Mouse (Mus musculus) megakaryocyte, embryonic 14.5 days (primary cell): ENCODE data around the gene Il31ra. TPM values are rescaled to one million over a fixed set of nuclear protein-coding genes. Genes with fewer than 3 reads are reported as not detected.
"Not testable (repeated sequence)": the region's sequence is repeated elsewhere in the genome, so short reads cannot be mapped to it uniquely, and the experiment has no call there.

Experiments
- H3K27me3 ChIP-seq: replicated peaks from 2 replicates; pipeline ENCODE3; 2012; ENCODE audit warnings: inconsistent platforms
- H3K36me3 ChIP-seq: replicated peaks from 2 replicates; pipeline ENCODE3; 2012; ENCODE audit warnings: low read length, inconsistent platforms, mixed read lengths
- H3K4me1 ChIP-seq: 2 replicates; pipeline ENCODE4 v1.6.1; 2012; ENCODE audit warnings: inconsistent platforms
- H3K4me3 ChIP-seq: replicated peaks from 2 replicates; pipeline ENCODE3; 2012; ENCODE audit warnings: moderate library complexity, mild to moderate bottlenecking, inconsistent platforms
- H3K9me3 ChIP-seq: 2 replicates; pipeline ENCODE4 v1.6.1; 2012; ENCODE audit warnings: inconsistent platforms
- FLI1 ChIP-seq: IDR thresholded peaks from 2 replicates; pipeline ENCODE4 v1.6.1; 2012; ENCODE audit warnings: low read length, inconsistent platforms, mixed read lengths
- GATA1 ChIP-seq: IDR thresholded peaks from 3 replicates; pipeline ENCODE4 v1.6.1; 2012; ENCODE audit warnings: mixed read lengths, low read length, inconsistent platforms, borderline replicate concordance
- polyA plus RNA-seq: library from polyadenylated mRNA; stranded (reverse); fragments of >175 nt; gene quantifications from 2 replicates; pipeline ENCODE4 v1.2.3, GENCODE M21; 2012; ENCODE audit warnings: low replicate concordance; ENCODE audit not compliant: insufficient read depth

Gene Il31ra
- 0.89 TPM in 1 of 2 replicates, not detected in the other for polyA plus RNA-seq

DNA sequence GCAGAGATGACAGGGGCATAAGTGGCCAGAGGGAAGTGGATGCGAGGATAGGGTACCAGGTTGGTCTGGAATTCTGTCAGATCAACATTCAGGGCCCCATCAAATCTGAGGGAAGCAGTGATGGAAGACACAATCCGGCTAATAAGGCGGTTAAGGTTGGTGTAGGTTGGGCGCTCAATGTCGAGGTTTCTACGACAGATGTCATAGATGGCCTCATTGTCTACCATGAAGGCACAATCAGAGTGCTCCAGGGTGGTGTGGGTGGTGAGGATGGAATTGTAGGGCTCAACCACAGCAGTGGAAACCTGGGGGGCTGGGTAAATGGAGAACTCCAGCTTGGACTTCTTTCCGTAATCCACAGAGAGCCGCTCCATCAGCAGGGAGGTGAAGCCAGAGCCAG is at the start of gene Il31ra:
TSS of gene Il31ra (minus strand) at position 101 of the 400 bp plus-strand sequence.
- not testable (repeated sequence) for H3K36me3 ChIP-seq, H3K4me3 ChIP-seq

DNA sequence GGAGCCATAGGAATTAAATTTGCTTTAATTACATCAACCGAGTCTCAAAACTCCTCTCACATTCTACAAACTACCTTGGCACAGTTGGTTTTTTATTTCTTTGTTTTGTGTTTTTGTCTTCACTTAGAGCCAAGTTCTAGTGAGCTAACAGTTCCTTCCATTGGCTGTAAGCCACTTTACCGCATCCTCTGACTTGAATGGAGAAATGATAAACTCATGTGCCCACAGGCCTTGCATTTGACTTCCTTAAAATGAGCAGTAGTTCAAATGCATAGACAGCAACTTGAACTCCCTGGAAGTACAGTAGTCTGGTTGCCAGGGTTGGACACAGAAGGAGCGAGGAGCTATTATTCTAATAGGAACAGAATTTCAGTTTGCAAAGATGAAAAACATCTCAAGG is 48.7 kb upstream of the Il31ra start:
- H3K4me1 ChIP-seq, result no peaks in the 10 kb centered on the region
- TF ChIP-seq GATA1 (no peak), FLI1 (no peak)

More for the DNA sequence above, at the start of gene Il31ra:
- H3K27me3 ChIP-seq, H3K9me3 ChIP-seq, H3K4me1 ChIP-seq: not testable (repeated sequence)

DNA sequence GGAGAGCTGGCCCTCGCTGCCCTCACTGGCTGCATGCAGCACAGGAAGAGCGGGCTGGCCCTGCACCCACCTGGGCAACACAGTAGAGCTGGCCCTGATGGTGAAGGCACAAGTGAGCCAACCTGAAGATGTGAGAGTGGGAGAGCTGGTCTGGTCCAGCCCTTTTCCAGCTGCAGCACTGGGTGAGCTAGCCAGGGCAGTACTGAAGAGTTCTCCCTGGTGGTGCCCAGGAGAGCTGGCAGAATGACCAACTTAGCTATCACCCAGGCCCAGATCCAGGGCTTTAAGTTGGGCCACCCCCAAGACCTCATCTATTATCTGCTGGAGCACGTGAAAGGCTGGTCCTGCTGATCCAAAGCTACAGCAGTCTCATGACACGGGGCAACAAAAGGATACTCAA is 45.0 kb upstream of the Il31ra start:
- TF ChIP-seq GATA1 (no peak), FLI1 (no peak)
- peak overlapping the region; percentile 12 for H3K4me3 ChIP-seq
- H3K4me1 ChIP-seq, result peaks cover 5% of the 10 kb centered on the region

More for the DNA sequence above, 48.7 kb upstream of the Il31ra start:
- Histone ChIP-seq H3K36me3 (no peaks in the 10 kb centered on the region), H3K4me3 (no peak overlapping the region), H3K9me3 (no peaks in the 10 kb centered on the region), H3K27me3 (peaks cover 4% of the 10 kb centered on the region)

DNA sequence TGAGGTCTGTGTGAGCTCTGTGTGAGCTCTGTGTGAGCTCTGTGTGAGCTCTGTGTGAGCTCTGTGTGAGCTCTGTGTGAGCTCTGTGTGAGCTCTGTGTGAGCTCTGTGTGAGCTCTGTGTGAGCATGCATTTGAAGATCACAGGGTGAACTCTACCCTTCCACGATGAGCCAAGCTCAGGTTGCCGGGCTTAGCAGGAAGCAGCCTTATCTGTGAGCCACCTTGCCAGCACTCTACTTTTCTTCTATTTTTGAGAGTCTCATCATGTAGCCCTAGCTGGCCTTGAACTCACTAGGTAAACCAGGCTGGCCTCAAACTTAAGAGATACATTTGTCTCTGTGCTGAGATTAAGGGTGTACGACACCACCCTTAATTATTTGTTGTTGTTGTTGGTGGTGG is 42.3 kb upstream of the Il31ra start:
- peaks cover 2% of the 10 kb centered on the region for H3K27me3 ChIP-seq
- H3K4me1 ChIP-seq, result peaks cover 5% of the 10 kb centered on the region
- H3K4me3 ChIP-seq, result no peak overlapping the region
- no peak for TF ChIP-seq GATA1
- no peak for TF ChIP-seq FLI1
- H3K36me3 ChIP-seq, result no peaks in the 10 kb centered on the region
- H3K9me3 ChIP-seq, result no peaks in the 10 kb centered on the region

More for the DNA sequence above, 45.0 kb upstream of the Il31ra start:
- no peaks in the 10 kb centered on the region for H3K36me3 ChIP-seq
- H3K27me3 ChIP-seq, result peaks cover 2% of the 10 kb centered on the region
- H3K9me3 ChIP-seq, result no peaks in the 10 kb centered on the region

DNA sequence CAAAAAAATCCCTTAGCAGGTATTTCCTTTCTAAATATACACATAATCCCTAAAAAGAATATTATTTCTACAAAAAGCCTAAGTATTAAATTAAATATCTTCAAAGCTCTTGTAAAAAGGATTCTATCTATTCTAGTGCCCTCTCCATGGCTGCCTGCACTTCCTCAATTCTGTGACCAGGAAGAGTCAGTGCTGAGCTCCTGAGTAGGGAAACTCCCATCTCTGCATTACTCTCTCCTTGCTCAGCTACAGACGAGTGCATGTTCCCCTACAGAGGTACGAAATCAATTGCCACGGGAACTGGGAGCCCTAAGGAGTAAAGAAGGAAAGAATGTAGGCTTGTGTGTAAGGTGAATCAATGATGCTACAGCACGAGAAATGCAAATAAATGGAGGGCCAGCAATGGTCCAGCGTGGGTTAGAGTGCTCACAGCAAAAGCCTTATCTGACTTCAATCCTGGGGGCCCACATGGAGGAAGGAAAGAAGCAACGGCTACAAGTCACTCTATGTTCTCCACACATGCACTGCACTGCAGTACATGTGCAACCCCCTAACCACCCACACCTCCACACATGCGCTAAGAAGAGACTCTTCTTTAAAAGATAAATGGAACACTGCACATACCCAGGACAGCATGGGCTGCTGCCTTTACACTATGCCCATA is 41.1 kb upstream of the Il31ra start:
- Histone ChIP-seq H3K4me3 (no peak overlapping the region), H3K9me3 (no peaks in the 10 kb centered on the region), H3K27me3 (peaks cover 2% of the 10 kb centered on the region), H3K4me1 (peaks cover 5% of the 10 kb centered on the region), H3K36me3 (no peaks in the 10 kb centered on the region)
- TF ChIP-seq FLI1 (no peak), GATA1 (no peak)

DNA sequence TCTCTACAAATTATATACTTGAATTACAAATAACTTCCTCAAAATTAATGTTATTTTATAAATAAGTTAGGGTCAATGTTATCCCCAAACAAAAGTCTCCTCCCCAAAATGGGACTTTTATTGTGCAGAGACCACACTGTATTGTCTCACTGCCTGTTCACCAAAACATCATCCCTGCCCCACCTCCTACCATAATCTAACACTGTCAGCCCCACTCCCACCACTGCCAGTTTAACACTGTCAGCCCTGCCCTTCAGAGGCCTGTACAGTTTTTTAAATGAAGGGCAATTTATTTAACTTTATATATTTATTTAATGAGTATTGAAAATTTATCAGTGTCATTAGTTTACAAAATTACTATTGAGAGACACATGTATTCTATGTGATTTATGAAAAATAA is 31.4 kb upstream of the Il31ra start:
- Histone ChIP-seq H3K9me3 (no peaks in the 10 kb centered on the region), H3K4me3 (no peak overlapping the region), H3K36me3 (no peaks in the 10 kb centered on the region), H3K27me3 (no peaks in the 10 kb centered on the region), H3K4me1 (no peaks in the 10 kb centered on the region)
- TF ChIP-seq FLI1, result no peak
- no peak for TF ChIP-seq GATA1

DNA sequence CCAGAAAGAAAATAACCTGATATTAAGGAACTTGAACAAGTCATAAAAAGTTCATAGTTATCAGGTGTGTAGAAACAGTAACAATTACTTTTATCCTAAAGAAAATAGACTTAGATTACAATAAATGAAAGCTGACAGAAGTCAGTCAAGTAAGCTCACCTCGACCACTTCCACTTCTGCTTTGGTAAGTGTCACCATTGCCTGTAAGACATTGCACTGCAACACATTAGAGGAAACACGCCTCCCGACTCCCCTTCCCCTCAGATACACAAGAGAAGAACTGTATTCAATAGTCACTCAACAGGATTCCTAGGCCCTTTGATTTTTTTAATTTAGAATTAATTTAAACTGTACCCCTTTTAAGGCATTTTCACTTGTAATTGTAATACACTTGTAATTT is 30.5 kb upstream of the Il31ra start:
- H3K27me3 ChIP-seq, result no peaks in the 10 kb centered on the region
- no peaks in the 10 kb centered on the region for H3K36me3 ChIP-seq
- no peaks in the 10 kb centered on the region for H3K4me1 ChIP-seq
- no peak overlapping the region for H3K4me3 ChIP-seq
- H3K9me3 ChIP-seq, result no peaks in the 10 kb centered on the region
- TF ChIP-seq GATA1 (no peak), FLI1 (no peak)

DNA sequence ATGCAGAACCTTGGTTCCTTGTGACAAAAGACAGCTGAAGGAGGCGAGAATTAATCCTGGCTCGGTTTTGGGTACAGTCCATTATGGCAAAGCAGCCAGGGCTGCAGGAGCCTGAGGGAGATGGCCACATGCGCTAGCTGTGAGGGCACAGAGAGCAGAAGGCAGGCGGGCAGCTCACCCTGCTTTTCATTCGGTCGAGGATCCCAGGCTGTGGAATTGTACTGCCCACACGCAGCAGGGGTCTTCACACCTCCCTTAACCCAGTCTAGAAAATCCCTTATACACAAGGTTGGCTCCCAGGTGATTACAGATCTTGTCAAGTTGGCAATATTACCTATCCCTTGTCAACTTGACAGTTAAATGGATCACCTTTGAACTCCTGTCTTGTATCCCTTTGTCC is 29.5 kb upstream of the Il31ra start:
- Histone ChIP-seq H3K36me3 (no peaks in the 10 kb centered on the region), H3K27me3 (no peaks in the 10 kb centered on the region), H3K4me1 (no peaks in the 10 kb centered on the region), H3K9me3 (no peaks in the 10 kb centered on the region), H3K4me3 (no peak overlapping the region)
- TF ChIP-seq GATA1, result no peak
- TF ChIP-seq FLI1, result no peak

DNA sequence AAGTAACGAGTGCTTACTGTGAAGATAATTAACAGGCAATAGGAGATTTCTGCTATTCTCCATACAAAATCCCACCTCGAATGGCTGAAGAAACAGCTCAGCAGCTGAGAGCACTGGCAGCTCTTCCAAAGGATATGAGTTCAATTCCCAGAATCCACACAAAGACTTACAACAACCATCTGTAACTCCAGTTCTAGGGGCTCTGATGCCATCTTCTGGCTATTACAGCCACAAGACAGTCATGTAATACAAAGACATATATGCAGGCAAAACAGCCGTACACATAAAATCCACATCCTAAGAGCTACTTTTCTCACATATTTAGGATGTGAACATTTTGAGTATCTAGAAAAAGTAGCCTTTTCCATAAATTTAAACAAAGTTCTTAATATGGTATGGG is 27.4 kb upstream of the Il31ra start:
- no peak for TF ChIP-seq GATA1
- TF ChIP-seq FLI1, result no peak
- Histone ChIP-seq H3K27me3 (peaks cover 3% of the 10 kb centered on the region), H3K9me3 (no peaks in the 10 kb centered on the region), H3K4me3 (no peak overlapping the region), H3K36me3 (no peaks in the 10 kb centered on the region), H3K4me1 (no peaks in the 10 kb centered on the region)

DNA sequence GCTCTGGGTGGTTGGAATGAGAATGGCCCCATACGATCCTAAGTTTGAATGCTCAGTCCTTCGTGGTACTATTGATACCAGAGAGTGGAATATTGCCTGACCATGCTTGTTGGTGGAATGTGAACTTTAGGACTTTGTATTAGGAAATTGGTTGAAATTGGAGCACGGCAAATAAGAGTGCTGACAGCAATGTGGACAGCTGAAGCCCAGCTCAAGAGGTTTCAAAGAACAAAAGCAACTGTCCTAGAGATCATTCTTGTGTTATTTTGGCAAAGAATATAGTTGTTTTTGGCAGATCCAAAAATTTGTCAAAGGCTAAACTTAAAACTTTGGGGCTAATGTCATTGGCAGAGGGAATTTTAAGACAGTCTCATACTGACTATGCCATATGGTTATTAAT is 14.4 kb upstream of the Il31ra start:
- Histone ChIP-seq H3K27me3 (no peaks in the 10 kb centered on the region), H3K9me3 (no peaks in the 10 kb centered on the region), H3K36me3 (no peaks in the 10 kb centered on the region), H3K4me1 (no peaks in the 10 kb centered on the region), H3K4me3 (no peak overlapping the region)
- TF ChIP-seq FLI1, result no peak
- no peak for TF ChIP-seq GATA1

DNA sequence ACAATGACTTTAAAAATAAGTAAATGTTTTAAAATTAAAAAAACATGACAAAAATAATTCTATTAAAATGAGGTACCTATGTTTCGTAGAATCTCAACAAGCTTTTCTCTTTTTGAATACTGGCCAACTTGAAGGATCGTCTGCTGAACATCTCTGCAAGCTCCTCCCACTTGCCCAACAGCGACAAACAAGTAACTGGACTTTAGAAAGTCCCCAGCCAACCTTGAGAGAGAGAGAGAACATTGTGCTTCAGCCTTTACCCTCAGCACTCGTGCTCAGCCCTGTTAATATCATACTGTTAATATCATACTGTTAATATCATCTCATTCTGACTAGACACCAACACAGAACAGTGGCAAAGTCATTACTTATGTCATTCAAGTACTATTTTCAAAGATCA is 10.3 kb upstream of the Il31ra start:
- Histone ChIP-seq H3K27me3 (no peaks in the 10 kb centered on the region), H3K4me3 (no peak overlapping the region), H3K4me1 (no peaks in the 10 kb centered on the region), H3K36me3 (no peaks in the 10 kb centered on the region), H3K9me3 (no peaks in the 10 kb centered on the region)
- TF ChIP-seq GATA1 (no peak), FLI1 (no peak)
